Mouse (Mus musculus): Measurements from ENCODE around the gene Il25.
"Not testable (repeated sequence)": the region's sequence is repeated elsewhere in the genome, so short reads cannot be mapped to it uniquely, and the experiment has no call there.

Il25 gene

DNA sequence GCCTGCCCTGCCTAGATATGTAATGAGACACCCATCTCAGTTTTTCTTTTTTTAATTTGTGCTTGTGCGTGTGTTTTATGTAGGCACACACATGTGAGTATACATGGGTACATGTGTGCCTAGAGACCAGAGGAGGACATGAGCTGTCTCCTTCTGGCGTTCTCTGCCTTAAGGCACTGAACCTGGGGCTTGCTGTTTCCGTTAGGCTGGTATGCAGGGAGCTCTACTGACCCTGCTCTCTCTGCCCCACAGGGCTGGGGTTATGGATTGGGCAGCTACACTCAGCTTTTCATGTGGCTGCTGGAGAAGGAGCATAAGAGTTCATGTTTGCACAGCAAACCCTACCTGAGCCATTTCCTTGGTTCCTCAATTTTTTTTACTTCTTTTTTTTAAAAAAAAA, 22.0 kb downstream of the Il25 start:
- DNase-seq (ENCODE audit: low spot score), result no peak

- DNase-seq (ENCODE audit: low spot score), result no peak
Measured at GRCm38 (mm10) chr14:54955481-54955880, 23.0 kb downstream of the Il25 start.

GRCm38 (mm10) chr14:54956533-54956932, 24.0 kb downstream of the Il25 start:
- DNase-seq (ENCODE audit: low spot score), result no peak

DNA sequence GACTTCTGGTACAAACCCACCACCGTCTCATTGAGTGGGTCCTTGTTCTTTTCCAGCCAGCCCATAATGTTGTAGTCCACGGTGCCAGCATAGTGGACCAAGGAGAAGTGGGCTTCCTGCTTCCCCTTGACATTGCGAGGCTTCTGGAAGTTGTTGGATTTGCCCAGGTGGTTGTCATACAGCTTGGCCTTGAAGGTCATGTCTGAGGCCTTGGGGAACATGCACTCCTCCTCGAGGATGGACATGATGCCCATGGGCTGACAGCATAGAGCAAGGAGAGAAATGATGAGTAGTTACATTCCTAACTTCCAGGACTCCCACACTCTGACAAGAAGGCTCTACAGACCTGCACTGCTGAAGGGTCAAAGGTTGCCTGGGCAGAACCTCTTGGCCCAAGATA, 26.0 kb downstream of the Il25 start:
- no peak for DNase-seq (ENCODE audit: low spot score)

- no peak for DNase-seq (ENCODE audit: low spot score)
Measured at GRCm38 (mm10) chr14:54959197-54959596, 26.7 kb downstream of the Il25 start.

DNA sequence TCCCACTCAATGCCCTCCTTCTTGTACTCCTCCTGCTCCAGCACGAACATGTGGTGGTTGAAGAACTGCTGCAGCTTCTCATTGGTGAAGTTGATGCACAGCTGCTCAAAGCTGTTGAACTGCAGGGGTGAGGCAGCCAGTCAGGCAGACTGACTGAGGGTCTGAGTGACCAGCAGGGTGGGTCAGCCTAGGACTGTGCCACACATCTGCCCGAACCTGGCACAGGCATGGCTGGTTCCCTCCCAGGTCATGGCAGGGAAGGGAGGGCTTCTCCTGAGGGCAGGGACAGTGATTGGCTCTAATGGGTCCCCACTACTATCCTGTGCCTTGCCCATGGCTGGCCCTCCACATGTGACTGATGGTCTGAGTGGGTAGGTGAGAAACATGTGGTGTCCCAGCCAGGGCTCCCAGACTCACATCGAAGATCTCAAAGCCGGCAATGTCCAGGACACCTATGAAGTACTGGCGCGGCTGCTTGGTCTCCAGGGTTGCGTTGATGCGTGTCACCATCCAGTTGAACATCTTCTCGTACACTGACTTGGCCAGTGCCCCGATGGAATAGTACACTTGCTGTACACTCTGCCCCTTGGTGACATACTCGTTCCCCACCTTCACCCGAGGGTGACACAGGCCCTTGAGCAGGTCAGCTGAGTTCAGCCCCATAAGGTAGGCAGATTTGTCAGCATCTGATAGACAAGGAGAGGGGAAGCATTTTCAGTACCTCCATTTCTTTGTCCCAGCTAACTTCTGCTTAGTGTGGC, 27.5 kb downstream of the Il25 start:
- DNase-seq (ENCODE audit: low spot score), result not testable (repeated sequence)

- DNase-seq (ENCODE audit: low spot score), result no peak
Measured at GRCm38 (mm10) chr14:54960769-54961168, 28.3 kb downstream of the Il25 start.

DNA sequence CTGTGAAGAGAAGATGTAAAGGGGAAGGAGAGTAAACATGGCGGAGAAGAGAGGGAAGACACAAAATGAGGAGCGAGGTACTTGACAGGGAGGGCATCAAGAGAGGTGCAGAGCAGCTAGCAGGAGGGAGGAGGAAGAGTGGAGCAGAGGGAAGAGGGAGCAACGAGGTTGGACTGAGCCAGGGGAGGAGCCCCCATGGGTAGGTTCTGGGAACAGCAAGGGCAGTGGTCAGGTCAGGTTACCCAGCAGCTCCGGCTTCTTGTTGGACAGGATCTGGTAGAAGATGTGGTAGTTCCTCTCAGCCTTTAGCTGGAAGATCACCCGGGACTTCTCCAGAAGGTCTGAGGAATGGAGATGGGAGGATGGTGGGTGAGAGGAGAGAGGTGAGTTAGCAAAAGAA, 29.0 kb downstream of the Il25 start:
- no peak for DNase-seq (ENCODE audit: low spot score)

DNA sequence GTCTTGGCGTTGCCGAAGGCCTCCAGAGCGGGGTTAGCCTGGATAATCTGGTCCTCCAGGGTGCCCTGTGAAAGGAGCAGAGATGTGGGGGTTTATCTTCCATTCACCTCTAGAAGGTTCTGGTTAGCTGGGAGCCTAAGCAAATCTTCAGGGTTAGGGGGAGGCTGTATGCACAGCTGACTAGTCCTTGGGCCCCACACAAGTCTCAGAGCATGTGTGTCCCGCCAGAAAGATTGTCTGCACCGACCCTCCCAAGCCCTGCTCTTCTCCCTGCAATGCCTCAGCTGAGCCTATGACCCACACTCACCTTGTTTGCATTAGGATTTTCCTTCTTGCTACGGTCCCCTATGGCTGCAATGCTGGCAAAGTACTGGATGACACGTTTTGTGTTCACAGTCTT, 30.2 kb downstream of the Il25 start:
- no peak for DNase-seq (ENCODE audit: low spot score)

DNA sequence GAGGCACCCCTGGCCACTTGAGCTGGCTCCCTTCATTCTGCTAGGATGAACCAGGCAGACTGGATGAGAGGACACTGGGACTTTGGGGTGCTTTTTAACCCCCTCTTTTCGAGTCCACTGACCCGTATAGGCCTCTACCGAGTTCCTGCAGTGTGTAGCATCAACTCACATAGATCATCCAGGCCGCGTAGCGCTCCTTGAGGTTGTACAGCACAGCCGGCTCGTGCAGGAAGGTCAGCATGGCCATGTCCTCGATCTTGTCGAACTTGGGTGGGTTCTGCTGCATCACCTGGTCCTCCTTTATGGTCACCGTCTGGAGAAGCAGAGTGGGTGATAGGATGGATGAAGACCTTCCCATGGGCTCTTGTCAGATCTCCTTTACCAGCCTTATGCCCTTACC, 31.2 kb downstream of the Il25 start:
- no peak for DNase-seq (ENCODE audit: low spot score)

GRCm38 (mm10) chr14:54965044-54965443, 32.5 kb downstream of the Il25 start:
- DNase-seq (ENCODE audit: low spot score), result no peak

DNA sequence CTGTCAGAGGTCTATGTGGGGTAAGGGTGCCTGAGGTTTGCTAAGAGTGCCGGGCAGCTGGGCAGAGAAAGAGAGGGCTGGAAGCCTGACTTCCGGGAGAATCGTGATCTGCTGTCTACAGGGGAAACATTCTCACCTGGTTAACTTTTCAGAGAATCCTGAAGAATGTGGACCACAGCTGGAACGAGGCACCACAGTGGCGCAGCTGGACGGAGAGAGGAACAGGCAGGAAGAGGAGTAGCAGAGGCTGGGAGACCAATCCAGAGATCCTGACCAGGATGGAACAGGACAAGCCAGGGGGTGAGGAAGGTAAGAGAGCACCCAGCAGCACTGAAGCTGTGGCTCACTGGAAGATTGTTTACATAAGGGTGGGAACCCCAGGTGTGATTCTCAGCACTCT, 33.1 kb downstream of the Il25 start:
- no peak for DNase-seq (ENCODE audit: low spot score)

GRCm38 (mm10) chr14:54966320-54966977, 34.0 kb downstream of the Il25 start, which contains the start of gene Myh6:
Gene Myh6, minus strand, starts transcription at chr14:54966927.
- DNase-seq (ENCODE audit: low spot score), result no peak

GRCm38 (mm10) chr14:54967874-54968273, 35.4 kb downstream of the Il25 start:
- DNase-seq (ENCODE audit: low spot score), result no peak

GRCm38 (mm10) chr14:54968344-54968743, 35.8 kb downstream of the Il25 start:
- DNase-seq (ENCODE audit: low spot score), result no peak

DNA sequence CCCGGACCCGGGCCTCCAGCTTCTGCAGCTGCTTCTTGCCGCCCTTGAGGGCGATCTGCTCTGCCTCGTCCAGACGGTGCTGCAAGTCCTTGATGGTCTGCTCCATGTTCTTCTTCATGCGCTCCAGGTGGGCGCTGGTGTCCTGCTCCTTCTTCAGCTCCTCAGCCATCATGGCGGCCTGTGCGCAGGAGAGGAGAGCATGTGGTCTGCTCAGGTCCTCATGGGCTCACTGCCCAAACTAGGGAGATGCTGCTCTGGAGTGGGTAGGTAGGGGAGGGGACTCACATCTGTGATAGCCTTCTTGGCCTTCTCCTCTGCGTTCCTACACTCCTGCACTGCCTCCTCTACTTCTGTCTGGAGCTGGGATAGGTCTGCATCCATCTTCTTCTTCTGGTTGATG, 40.3 kb downstream of the Il25 start:
- DNase-seq (ENCODE audit: low spot score), result not testable (repeated sequence)

GRCm38 (mm10) chr14:54974068-54974791, 41.7 kb downstream of the Il25 start:
- DNase-seq (ENCODE audit: low spot score), result no peak

DNA sequence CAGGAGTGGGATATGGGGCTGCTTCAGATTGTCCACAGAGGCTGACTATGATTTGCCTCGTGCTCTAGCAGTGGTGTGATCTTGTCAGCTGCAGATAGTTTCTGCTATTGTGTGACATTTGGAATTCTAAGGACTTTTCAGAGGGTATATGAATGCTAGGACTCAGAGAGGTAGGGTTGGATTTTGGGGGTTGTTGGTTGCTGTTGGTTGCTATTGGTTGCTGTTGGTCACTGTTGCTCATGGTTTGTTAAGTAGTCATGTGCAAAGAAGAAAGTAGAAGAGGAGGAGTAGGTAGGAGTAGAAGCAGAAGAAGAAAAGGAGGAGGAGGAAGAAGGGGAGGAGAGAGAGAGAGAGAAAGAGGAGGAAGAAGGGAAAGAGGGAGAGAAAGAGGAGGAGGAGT, 44.1 kb downstream of the Il25 start, which contains the start of gene Gm17428:
Gm17428 (plus strand) TSS at position 301 of the 400 bp plus-strand sequence.
- DNase-seq (ENCODE audit: low spot score), result no peak

DNA sequence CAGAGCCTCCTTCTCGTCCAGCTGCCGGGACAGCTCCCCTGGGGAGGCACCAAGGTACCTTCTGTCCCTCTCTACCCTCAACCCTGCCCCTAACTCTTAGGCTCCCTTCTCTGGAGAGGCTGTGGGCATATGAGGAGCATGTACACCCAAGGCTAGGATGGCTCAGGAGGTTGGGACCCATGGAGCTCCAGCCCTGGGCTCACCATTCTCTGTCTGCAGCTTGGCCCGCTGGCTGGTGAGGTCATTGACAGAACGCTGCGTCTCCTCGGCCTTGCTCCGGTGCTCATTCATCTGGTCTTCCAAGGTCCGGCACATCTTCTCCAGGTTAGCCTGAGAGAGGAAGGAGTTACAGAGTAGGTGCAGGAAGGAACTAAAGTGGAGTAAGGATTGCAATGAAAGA, 46.2 kb downstream of the Il25 start:
- no peak for DNase-seq (ENCODE audit: low spot score)

DNA sequence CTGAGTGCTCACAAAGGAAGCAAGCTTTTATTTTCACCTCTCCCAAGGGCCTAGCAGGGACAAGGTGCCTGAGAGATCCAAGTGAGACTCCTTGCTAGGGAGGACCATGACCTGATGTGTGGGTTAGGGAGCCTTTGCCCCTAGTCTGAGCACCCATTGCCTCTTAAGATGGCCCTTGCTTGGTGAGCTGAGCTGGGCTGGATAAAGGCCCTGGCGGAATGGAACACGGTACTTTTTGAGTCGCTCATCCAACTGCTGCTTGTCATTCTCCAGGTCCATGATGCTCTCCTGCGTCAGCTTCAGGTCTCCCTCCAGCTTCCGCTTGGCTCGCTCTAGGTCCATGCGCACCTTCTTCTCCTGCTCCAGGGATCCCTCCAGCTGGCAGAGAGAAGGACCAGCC, 49.4 kb downstream of the Il25 start:
- DNase-seq (ENCODE audit: low spot score), result no peak

Measured in left cerebral cortex, adult 11 months (tissue).